Mouse (Mus musculus) cerebellum, postnatal 4 days (tissue): ENCODE measurements at regions not wholly inside any gene's neighbourhood (a gene's known extent, or its start where the extent isn't known, plus 50 kb on each side); places are given as distances from the start of the nearest gene placed in this dataset.

Experiments
- DNase-seq, 2 experiments: peaks; one replicate each; pipeline ENCODE4 v3.0.0; 2022; ENCODE audit warnings: low spot score in 2 of 2, mixed read lengths in 1 of 2

DNA sequence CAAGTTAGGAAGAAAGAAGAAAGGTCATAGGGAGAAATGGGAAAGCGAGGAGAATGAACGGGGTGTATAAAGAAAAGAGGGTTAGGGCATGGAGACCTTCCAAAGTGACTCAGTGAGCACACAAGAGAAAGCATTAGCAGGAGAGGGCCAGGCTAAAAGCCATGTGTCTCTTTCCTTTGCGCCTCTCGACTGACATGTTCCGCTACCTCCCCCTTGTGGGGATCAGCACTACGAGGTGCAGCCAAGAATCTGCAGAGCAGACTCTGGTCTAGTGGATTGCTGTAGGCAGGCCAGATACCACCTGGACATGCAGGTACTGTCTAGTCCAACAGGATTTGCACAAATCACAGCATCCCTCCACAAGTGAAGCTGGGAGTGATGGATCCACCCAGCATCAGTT, 54.0 kb downstream of the Kcna5 start:
- DNase-seq = peak in 1 of 2 experiments; percentile 34

DNA sequence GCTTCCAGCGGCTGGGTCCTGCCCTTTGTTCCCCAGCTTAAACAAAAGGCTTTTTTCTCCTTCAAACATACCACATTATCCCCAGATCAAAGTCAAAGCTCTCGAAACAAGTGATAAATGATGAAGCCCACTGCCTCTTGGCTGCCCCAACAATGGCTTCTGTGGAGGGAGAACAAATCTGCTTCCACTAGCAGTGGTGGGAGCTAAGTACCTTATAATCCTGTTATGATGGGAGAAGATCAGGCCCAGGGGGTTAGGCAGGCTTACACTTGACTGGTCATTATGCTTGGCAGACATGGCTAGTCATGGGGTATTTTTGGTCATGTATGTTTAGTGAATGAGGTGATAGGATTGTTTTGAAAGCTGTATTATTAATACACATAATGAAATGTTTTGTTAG, 57.7 kb downstream of the Kcna5 start:
- no peak for DNase-seq

DNA sequence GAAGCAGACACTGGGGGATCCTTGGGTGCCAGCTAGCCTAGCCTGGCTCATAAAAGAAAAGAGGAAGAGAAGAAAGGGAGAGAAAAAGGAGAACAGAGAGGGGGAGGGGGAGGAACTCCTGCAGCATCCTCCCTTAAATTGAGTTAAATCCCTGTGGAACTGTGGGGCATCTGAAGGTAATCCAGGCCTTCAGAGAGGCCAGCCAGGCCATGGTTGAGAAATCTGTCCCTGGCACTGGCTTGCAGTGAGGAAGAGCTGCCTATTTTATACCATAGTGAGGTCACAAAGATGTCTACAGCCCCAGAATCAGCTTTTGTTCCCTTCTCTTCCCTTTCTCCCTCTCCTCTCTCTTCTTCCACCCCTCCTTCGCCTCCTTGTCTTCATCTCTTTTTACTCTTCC, 58.5 kb downstream of the Kcna5 start:
- DNase-seq = no peak

DNA sequence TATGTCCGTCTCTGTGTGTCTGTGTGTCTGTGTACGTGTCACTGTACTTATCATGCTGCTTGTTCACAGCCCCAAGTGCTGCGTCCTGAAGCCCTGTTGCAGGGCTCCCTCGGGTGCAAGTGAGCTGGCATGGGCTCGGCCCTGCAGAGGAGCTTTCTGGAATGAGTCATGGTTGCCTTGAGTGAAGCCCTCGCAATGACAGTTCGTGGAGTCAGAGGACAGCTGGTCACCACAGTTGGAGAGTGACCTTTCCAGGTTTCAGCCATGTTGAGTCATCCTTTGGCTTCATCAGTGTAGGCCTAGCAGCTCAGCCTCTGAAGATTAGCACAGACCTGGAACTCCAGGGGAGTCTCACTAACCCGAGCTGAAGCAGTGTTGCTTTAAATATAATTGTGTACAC, 59.7 kb downstream of the Kcna5 start:
- DNase-seq = no peak

DNA sequence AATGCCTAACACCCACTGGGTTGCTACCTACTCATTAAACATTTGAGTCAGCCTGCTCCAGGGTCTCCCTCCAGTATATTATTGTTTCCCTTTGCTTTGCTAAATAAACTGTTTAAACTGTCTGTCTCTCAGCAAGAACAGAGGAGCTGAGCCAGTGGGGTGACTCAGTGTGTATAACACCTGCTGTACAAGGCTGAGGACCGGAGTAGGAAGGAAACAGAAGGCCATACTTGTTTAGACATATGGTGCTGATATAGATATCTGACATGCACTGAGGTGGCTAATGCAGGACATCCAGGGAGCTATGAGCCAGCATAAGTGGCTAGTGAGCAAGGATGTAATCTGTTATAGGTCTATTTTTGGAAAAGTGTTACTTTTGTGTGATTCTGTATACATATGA, 81.5 kb downstream of the Kcna5 start:
- DNase-seq = no peak

DNA sequence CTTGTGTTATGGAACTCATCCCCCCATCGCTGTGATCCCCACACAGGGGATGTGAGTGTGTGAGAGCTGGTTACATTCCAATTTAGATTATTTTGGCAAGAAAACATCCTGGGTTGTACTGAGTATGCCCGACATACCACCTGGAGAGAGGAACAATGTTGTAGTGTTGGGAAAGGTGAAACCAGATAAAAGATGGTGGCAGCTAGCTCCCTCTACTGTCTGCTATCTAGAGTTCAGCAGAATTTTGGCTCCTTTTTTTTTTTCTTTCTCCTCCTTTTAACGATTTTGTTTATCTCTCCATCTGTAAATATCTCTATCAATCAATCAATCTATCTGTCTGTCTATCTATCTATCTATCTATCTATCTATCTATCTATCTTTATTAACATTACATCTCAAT, 89.7 kb downstream of the Kcna5 start:
- DNase-seq = no peak

DNA sequence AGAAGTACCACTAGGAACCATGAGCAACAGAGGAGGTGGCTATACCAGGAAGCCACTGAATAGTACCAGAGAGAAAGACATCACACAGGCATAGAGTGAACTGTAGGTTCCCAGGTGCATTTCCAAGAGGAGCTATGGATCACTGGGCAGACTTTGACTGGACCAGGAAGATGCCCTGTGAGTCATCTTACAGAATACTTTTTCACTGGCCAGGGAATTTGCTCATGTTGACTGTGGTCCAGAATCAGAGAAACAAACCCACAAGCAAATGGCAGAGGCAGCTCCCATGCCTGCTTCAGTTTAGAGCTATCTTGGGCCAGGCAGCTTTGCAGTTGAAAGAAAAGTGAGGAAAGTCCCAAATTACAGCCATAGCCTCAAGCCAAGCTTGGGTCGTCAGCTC, 95.0 kb downstream of the Kcna5 start:
- DNase-seq = no peak

DNA sequence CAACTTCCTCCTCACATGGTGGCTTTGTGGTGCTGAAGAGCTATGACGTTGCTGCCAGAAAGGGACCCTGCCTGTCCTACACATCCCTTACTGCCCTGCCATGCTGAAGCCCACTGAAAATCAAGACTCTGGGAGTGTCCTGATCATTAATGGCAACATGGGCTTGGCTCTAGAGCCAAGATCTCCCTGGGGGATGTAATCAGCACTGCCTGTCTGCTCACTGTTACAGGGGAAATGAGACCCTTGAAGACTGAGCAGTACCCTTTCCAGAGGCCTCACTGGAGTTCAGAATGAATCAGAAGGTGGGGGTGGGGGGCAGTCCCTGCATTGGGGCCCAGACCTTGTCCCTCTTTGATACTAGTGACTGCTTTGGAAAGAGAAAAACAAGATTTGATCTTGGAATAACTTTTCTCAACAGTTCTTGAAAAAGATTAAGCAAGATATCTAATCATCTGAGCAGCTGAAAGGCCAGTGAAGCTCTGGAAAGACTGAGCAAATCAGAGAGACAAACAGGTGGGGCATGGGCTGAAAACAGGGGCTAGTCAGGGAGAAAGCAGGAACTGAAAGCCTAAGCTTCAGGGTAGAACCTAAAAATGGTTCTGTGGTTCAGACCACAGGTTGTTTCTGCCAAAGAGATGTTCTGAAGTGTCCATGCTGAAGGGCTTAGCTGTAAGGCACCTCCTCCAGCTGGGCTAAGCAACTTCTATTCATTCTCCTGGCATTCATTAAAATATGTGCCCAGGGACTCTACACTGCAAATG, 97.1 kb downstream of the Kcna5 start:
- DNase-seq = no peak

DNA sequence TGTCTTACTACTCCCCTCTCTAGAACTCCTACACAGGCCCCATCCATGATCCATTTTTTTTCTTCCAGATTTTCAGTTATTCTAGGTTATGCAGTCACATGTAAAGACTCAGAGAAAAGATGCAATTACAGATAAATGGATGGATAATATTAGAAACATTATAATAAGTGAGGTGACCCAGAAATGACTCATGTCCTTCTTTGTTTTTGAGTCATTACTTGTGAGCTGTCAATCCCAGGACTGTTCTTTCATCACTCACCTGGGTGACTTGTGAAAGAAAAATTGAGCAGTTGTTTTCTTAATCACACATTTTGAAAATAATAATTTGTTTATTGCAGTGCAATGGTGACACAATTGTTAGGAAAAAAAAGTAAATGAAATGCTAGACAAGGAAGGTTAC, 108.0 kb downstream of the Kcna5 start:
- DNase-seq = no peak

DNA sequence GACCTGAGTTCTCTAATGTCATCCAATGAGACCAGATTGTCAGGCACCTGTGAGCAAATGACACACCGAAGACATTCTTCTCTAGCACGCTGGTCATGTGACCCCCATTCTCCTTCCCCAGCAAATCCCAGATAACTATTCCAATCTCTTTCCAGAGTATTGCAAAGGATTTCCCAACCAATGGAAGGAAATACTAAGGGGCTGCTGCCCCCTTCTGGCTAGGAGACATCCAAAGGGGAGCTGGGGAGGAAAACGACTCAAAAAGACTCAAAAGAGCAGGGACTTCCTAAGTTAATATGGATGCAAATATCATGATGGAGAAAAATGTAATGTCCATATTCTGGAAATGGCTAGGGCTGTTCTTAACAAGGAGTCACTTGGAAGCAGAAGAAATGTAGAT, 129.5 kb downstream of the Kcna5 start:
- DNase-seq = peak in 1 of 2 experiments; percentile 59

DNA sequence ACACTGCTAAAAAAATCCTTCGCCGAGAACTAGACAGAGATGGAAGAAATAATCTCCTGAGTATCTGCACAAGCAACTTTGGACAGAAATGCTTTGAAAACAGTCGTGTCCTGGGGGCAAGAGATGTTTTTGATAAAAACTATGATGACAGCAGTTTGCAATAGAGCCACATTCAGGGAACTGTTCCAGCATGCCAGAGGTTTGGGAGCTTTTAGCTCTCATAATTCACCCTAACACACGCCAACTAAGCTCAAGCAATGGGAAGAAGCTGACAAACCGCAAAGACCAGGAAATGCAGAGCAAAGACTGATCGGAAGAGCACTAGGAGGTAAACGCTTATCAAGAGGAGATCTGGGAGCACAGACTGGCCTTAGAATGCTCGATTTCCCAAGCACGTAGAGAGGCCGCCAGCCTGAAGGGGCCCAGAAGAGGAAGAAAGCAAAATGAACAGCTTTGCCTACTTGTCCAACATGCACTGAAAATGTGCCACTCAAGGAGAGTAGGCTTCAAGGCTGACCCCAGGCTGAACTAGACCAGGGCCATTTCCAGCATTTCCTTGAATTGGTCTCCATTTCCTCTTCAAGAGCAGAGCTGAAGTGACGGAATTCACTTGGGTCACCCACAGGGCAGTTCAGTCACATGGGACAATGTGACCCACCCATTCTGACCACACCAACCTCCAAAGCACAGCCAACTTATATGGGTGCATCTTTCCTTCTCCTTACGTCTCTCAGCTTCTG, 130.7 kb downstream of the Kcna5 start:
- no peak for DNase-seq

DNA sequence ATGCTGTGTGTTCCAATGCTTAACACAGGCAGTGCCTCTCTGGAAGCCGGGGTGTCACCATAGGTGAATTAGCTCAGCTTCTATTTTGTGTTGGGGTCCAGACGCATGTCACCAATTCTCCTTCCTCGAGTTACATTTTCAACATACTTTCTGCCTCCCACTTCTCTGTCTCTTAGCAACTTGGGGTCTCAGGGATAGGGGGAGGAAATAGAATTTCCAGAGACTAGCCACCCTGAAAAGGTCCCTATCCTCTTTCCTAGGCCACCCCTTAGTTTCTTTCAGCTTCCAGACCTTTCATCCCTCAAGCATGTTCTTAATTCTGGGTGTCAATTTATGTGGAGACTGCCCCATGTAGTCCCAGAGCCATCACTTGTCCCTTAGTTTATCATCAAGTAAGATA, 135.6 kb downstream of the Kcna5 start:
- DNase-seq = no peak

DNA sequence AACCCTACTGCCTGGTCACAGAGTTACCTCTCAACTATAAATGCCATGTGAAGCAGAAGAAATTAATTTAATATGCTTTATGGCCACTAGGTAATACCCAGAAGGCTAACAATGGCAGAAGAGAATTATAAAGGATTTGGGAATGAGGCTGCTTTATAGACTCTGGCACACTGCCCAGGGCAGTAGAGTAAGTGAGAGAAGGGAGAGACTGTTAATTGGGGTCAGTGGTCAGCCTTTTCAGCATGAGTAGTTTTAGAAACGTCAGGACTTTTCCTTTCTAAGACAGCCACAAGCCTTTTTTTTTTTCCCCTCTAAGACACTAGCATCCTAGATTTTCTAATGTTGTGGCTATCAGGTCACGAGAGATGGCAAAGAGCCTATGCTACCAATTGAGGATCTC, 136.6 kb downstream of the Kcna5 start:
- DNase-seq = no peak

DNA sequence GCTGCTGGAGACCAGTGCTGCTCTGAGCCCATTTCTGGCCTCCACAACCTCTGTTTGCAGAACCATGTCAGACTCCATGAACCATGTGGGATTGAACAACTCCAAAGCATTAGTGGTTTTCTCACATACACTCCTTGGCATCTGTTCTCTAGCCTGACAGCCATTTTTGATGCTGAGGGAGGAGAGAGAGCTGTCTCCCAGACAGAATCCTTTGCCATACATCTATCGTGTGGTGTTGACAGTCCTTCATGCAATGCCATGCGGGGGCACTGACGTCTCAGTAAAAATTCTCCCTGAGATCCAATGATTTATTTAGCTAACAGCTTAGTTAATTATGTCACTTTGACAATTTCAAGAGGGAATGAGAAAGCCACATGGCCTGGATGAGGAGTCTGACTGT, 140.2 kb downstream of the Kcna5 start:
- no peak for DNase-seq

DNA sequence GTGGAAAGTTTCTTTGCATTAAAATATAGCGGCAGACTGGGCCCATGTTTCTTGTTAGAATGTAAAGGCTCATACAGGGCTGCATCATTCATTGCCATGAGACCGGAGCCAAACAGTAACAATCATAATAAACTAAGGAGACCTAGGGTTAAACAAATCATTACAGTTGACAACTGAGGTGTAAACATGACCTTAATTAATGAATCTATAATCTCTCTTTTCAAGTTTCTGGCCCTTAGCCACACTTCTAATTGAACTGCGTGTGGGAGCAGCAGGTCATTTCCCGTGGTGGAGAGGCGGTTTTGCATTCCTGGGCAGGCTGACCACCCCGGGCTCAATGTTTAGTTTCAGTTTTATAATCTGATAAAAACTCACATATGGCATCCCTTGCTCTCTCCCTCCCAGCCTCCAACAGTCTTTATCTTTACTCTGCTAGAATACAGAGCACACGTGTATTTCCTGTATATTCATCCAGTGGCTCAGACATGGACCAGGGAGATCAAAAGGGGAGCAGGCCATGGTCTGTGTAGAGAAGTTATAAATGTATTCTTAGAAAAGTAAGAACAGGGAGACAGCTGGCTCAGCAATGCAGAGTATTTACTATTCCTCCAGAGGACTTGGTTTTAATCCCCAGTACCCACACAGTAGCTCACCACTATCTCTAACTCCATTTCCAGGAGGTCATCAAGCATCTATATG, 141.0 kb downstream of the Kcna5 start:
- no peak for DNase-seq

DNA sequence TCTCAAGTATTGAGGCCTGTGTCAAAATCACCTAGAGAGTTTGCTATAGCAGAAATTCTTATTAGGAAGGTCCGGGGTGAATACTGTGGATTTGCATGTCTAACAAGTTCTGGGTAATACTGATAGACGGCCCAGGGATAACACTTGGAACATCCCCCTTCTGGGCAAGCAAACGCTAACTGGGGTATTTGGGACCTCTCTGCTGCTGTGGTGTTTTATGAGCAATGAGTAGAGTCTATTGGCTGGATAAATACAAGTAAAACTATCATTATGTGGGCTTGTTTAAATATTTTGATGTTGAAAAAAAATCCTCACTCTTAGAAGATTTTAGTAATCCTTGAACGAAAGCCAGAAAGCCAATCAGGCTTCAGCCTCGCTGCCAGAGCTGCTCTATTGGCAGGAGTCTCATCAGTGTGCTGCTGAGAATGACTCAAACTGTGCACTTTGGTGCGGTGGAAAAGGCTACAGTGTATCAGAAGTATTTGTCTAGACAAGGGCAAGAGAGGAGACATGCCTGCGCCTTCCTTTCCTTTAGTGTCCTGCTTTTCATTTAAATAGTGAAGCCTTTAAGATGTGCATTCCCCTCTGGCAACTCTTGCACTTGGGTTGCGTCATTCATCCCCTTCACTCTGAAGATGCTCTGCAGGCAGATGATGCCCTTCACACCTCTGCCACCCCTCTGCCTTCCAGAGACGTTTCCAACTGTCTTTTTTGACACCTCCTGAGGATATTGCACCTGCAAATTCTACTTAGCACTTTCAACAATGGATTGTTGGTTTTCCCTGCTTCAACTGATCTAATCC, 150.8 kb downstream of the Kcna5 start:
- no peak for DNase-seq

DNA sequence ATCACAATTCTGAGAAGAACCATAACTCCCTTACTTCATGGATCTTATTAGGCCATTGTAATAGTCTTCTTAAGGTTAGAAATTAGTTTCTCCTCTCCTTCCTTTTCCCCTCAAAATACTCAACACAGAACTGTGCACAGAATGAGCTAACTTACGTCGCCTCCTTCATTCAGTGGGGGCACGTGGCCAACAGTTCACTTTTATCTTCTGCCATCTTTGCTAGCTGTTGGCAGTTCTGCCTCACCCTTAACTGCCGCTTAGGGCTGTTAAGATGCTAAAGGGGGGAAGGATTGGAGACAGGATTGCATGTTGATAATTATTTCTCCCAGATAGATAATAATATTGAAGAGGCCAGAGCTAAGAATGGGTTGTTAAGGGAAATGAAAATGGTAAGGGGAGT, 158.0 kb downstream of the Kcna5 start:
- DNase-seq = no peak

DNA sequence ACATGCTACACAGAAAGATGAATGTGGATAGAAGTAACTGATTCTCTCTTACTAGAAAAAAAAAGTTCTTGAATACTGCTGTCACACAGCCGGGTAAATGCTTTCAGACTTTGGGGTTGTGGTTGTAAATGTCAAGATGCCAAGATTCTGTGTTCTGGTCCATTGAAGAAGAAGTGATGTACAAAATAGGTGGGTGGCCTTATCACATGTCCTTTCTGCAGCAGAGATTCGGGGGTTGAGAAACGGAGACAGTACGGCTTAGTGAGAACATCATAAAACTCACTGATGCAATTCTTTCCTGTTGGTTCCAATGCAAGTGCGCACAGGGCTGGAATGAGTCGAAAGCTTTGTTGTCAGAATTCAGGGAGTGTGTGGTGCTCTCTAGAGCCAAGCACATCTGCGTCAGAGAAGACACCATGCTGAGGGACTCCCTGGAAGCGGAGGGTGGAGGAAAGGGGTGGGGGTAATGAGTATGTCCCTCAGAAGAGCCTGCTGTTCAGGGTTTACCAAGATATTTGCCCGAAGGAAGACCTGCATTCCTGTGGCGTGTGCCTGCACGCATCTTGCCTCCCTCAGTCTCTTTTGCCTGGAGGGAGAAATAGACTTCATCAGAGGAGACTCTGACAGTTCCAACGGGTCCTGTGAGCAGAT, 160.1 kb downstream of the Kcna5 start:
- DNase-seq = no peak

DNA sequence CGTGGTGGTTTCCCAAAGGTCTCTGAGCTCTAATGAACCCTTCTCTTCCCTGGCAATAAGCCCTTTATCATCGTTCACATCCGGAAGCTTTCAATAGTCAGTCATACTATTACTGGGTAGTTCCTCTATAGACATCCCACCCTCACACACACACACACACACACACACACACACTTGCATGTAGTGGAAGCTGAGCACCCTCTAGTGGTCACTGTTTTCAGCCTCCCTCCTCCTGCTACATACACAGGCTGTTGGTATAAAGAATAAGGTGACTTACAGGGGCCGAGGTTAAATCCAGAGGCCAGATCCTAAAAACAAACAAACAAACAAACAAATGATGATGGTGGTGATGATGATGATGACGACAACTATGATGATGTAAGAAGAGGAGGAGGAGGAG, 163.2 kb downstream of the Kcna5 start:
- peak; percentile 32 to 62 for DNase-seq

DNA sequence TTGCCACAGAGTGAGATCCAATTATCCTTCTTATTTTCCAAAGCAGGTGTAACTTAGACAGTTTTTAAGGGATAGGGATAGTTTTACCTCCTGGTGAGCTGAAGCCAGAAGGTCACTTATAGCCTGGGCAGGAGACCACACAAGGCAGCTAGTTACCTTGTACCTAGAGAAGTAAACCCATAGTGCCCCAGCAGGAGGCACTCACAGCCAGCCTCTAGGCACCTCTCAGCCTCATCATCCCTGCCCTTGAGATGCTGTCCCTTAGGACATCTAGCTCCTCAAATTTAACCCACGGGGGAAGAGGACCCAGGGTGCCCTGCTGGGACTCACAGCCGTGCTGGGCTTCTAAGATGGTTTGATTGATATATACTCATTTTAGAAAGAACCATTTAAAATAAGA, 163.7 kb downstream of the Kcna5 start:
- no peak for DNase-seq

DNA sequence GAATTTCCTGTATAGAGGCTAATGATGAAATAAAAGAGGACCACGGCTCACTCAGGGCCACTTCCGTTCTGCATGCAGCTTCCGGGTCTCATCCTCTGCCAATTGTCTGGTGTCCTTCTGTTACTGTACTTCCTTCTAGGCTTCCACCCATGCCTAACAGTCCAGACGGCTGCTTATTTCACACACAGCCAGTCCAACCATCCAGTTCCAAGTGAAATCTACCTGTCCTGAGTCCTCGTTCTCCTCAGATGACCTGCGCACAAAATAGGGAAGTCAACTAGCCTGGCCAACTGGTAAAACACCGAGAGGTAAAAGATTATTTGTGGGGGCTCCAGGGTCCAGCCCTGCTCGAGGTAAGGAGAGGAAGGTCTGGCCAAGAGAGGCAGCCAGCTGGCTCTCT, 169.7 kb downstream of the Kcna5 start:
- no peak for DNase-seq

DNA sequence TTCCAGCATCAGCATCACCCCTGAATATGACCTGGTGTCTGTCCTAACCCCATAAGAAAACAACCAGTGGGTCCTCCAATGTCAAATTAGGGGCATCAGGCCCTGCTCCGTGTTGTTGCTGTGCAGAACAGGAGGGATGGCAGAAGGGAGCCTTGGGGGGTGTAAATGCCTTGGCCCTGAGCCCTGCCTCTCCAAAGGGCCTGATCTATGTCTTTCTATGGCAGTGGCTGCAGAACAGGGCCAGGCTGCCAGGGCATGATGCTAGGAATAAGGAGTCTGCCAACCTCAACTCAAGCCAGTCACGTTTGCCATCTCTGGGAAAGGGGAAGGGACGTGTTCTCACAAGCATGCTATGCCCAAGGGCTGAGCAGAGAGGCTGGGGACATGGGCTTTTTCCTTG, 172.9 kb downstream of the Kcna5 start:
- DNase-seq = peak in 1 of 2 experiments; percentile 84
